Mouse (Mus musculus): ENCODE results near the gene Etv3.
"Not testable (repeated sequence)": the region's sequence is repeated elsewhere in the genome, so short reads cannot be mapped to it uniquely, and the experiment has no call there.

The Etv3 gene

GRCm38 (mm10) chr3:87521833-87522232, 3.4 kb upstream of the Etv3 start:
- no peak for DNase-seq

GRCm38 (mm10) chr3:87523701-87524100, 1.5 kb upstream of the Etv3 start:
- no peak for DNase-seq

- DNase-seq: peak; percentile 33
Measured at GRCm38 (mm10) chr3:87525837-87526570, 797 bp downstream of the Etv3 start.

- DNase-seq: no peak
Measured at GRCm38 (mm10) chr3:87527139-87527538, 1.9 kb downstream of the Etv3 start.

- no peak for DNase-seq
Measured at GRCm38 (mm10) chr3:87528021-87528420, 2.8 kb downstream of the Etv3 start.

GRCm38 (mm10) chr3:87528841-87529240, 3.6 kb downstream of the Etv3 start:
- no peak for DNase-seq

- no peak for DNase-seq
Measured at GRCm38 (mm10) chr3:87529568-87529967, 4.4 kb downstream of the Etv3 start.

- DNase-seq: no peak
Measured at GRCm38 (mm10) chr3:87530234-87530633, 5.0 kb downstream of the Etv3 start.

- no peak for DNase-seq
Measured at GRCm38 (mm10) chr3:87533667-87534378, 8.6 kb downstream of the Etv3 start.

- no peak for DNase-seq
Measured at GRCm38 (mm10) chr3:87538034-87538433, 12.8 kb downstream of the Etv3 start.

GRCm38 (mm10) chr3:87540028-87540675, 14.9 kb downstream of the Etv3 start:
- DNase-seq: no peak

- no peak for DNase-seq
Measured at GRCm38 (mm10) chr3:87540714-87541113, 15.5 kb downstream of the Etv3 start.

- DNase-seq: no peak
Measured at GRCm38 (mm10) chr3:87542481-87543215, 17.4 kb downstream of the Etv3 start.

GRCm38 (mm10) chr3:87545554-87545953, 20.3 kb downstream of the Etv3 start:
- DNase-seq: no peak

GRCm38 (mm10) chr3:87546291-87546721, 21.1 kb downstream of the Etv3 start:
- no peak for DNase-seq

- DNase-seq: no peak
Measured at GRCm38 (mm10) chr3:87549908-87550307, 24.7 kb downstream of the Etv3 start.

GRCm38 (mm10) chr3:87552327-87552726, 27.1 kb downstream of the Etv3 start:
- no peak for DNase-seq

GRCm38 (mm10) chr3:87553196-87553935, 28.2 kb downstream of the Etv3 start:
- peak; percentile 16 for DNase-seq

- not testable (repeated sequence) for DNase-seq
Measured at GRCm38 (mm10) chr3:87554859-87555258, 29.7 kb downstream of the Etv3 start.

- no peak for DNase-seq
Measured at GRCm38 (mm10) chr3:87556109-87556531, 30.9 kb downstream of the Etv3 start.

- DNase-seq: no peak
Measured at GRCm38 (mm10) chr3:87556668-87557278, 31.6 kb downstream of the Etv3 start.

- DNase-seq: no peak
Measured at GRCm38 (mm10) chr3:87560156-87560555, 34.9 kb downstream of the Etv3 start.

All from lung, postnatal 14 days (tissue).